21 mouse cellular contexts compared by ENCODE assay signal in the genomic region with DNA sequence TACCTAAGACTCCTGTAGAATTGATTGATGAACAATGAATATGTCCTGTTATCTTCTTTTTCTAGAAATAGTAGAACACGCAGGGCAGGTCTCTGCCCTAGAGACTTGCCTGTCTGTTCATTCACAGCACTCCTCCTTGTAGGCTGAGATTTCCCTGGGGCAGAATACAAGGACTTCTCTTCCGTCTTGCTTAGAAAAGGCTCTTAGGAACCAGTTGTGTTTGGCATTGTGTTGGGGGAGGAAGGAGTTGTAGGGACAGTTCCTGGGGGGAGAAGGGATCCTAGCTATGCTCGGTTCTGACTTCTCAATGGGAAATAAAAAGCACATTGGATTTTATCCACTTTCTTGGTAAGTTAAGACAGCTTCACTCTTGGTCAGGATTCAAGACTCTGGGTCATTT. TPM values are rescaled to one million over a fixed set of nuclear protein-coding genes. Genes with fewer than 3 reads are reported as not detected.
DNase-seq lines count a peak whose midpoint lies in the region; ATAC-seq and TF ChIP-seq lines count a peak whose summit lies in the region.
"Had no signal": no experiment of that assay in that cellular context is flagged by ENCODE, and none has a peak within 500 bp of the region (broad histone marks: within the 10 kb centered on the region; RNA-seq: fewer than 3 reads in every experiment).

No protein-coding gene starts in this region.

- H3K27me3 ChIP-seq in forebrain, embryonic 12.5 days: peaks cover 59% of the 10 kb centered on the region
- peaks cover 32% of the 10 kb centered on the region for H3K27me3 ChIP-seq in hindbrain, embryonic 15.5 days
- no peaks in the 10 kb centered on the region; the same call in 1 of the 2 replicates for H3K27me3 ChIP-seq in midbrain, embryonic 16.5 days (ENCODE audit: control insufficient read depth, insufficient read depth, low read depth, low read length)
- peaks cover 46% of the 10 kb centered on the region for H3K27me3 ChIP-seq in intestine, postnatal 0 days (replicated peaks; ENCODE audit: control insufficient read depth, insufficient read depth, low read length)

- WGBS in forebrain, embryonic 12.5 days: 3% methylated on average over 3 of the region's 3 CpGs
- 4% methylated on average over 3 of the region's 3 CpGs for WGBS in hindbrain, embryonic 15.5 days
- WGBS in midbrain, embryonic 16.5 days: 3% methylated on average over 3 of the region's 3 CpGs
- 7% methylated on average over 3 of the region's 3 CpGs for WGBS in intestine, postnatal 0 days

- peaks cover 25% of the 10 kb centered on the region for H3K4me1 ChIP-seq in forebrain, embryonic 12.5 days
- 0 out of 2 replicates have a peak, but pooled peaks cover 8% of the 10 kb centered on the region for H3K4me1 ChIP-seq in hindbrain, embryonic 15.5 days (replicated peaks)
- no peaks in the 10 kb centered on the region for H3K4me1 ChIP-seq in midbrain, embryonic 16.5 days (ENCODE audit: control insufficient read depth, insufficient read depth, low read length)
- H3K4me1 ChIP-seq in intestine, postnatal 0 days (replicated peaks; ENCODE audit: control insufficient read depth, insufficient read depth, low read length): no peaks in the 10 kb centered on the region
- H3K4me1 ChIP-seq: embryonic facial prominence, embryonic 12.5 days; heart, embryonic 15.5 days had no signal

- H3K4me3 ChIP-seq in forebrain, embryonic 12.5 days (replicated peaks): 0 out of 2 replicates have a peak overlapping the region, but pooled peaks have one; percentile 10
- peak overlapping the region; percentile 25 for H3K4me3 ChIP-seq in hindbrain, embryonic 15.5 days
- peak overlapping the region; percentile 36 for H3K4me3 ChIP-seq in midbrain, embryonic 16.5 days (ENCODE audit: low read depth, low read length)
- no peak overlapping the region for H3K4me3 ChIP-seq in intestine, postnatal 0 days (ENCODE audit: low read depth, low read length)
- H3K4me3 ChIP-seq: embryonic facial prominence, embryonic 12.5 days; heart, embryonic 15.5 days; layer of hippocampus, adult 2 months; left cerebral cortex, adult 2 months; limb, embryonic 15.5 days had no signal

- no peak for TF ChIP-seq CTCF in brain, embryonic 14.5 days (IDR thresholded peaks at IDR 0.05; ENCODE audit: borderline replicate concordance, extremely low read depth, insufficient read depth, insufficient read length)
- TF ChIP-seq CTCF in intestine, postnatal 0 days (IDR thresholded peaks at IDR 0.05; ENCODE audit: low read depth): no peak

- peak overlapping the region; percentile 70 for H3K27ac ChIP-seq in forebrain, embryonic 12.5 days
- peak overlapping the region; percentile 80 for H3K27ac ChIP-seq in hindbrain, embryonic 15.5 days (replicated peaks)
- peak overlapping the region; percentile 89 for H3K27ac ChIP-seq in midbrain, embryonic 16.5 days (ENCODE audit: low read length)
- H3K27ac ChIP-seq in intestine, postnatal 0 days (ENCODE audit: low read depth, low read length): no peak overlapping the region
- H3K27ac ChIP-seq: embryonic facial prominence, embryonic 12.5 days; heart, embryonic 15.5 days; layer of hippocampus, adult 2 months; left cerebral cortex, adult 2 months; limb, embryonic 15.5 days; macrophage had no signal

- H3K36me3 ChIP-seq in forebrain, embryonic 12.5 days (replicated peaks): no peaks in the 10 kb centered on the region
- no peaks in the 10 kb centered on the region for H3K36me3 ChIP-seq in hindbrain, embryonic 15.5 days
- 0 out of 2 replicates have a peak, but pooled peaks cover 3% of the 10 kb centered on the region for H3K36me3 ChIP-seq in midbrain, embryonic 16.5 days (ENCODE audit: control insufficient read depth, insufficient read depth, low read length)
- no peaks in the 10 kb centered on the region for H3K36me3 ChIP-seq in intestine, postnatal 0 days (ENCODE audit: control insufficient read depth, insufficient read depth)
- H3K36me3 ChIP-seq: embryonic facial prominence, embryonic 12.5 days; G1E; heart, embryonic 15.5 days; limb, embryonic 15.5 days had no signal

- no peaks in the 10 kb centered on the region for H3K9me3 ChIP-seq in forebrain, embryonic 12.5 days
- H3K9me3 ChIP-seq in hindbrain, embryonic 15.5 days: no peaks in the 10 kb centered on the region
- H3K9me3 ChIP-seq in midbrain, embryonic 16.5 days (replicated peaks; ENCODE audit: control insufficient read depth, low read length, poor library complexity, severe bottlenecking): no peaks in the 10 kb centered on the region
- no peaks in the 10 kb centered on the region for H3K9me3 ChIP-seq in intestine, postnatal 0 days (ENCODE audit: control insufficient read depth)
- H3K9me3 ChIP-seq: embryonic facial prominence, embryonic 12.5 days; heart, embryonic 15.5 days; limb, embryonic 15.5 days had no signal

- no peak overlapping the region for H3K9ac ChIP-seq in forebrain, embryonic 12.5 days
- peak overlapping the region; percentile 30; the same call in 1 of the 2 replicates for H3K9ac ChIP-seq in hindbrain, embryonic 15.5 days
- H3K9ac ChIP-seq in midbrain, embryonic 16.5 days (ENCODE audit: low read depth, low read length): peak overlapping the region; percentile 66
- H3K9ac ChIP-seq in intestine, postnatal 0 days (ENCODE audit: low read depth, low read length): no peak overlapping the region
- H3K9ac ChIP-seq: embryonic facial prominence, embryonic 12.5 days; heart, embryonic 15.5 days; limb, embryonic 15.5 days; liver, postnatal 0 days had no signal

- TF ChIP-seq POLR2A in brain, embryonic 14.5 days (IDR thresholded peaks at IDR 0.05; ENCODE audit: borderline replicate concordance, extremely low read depth, insufficient read depth, insufficient read length, poor library complexity, severe bottlenecking): no peak

- DNase-seq in brain, embryonic 14.5 days (ENCODE audit: low read depth): peak; percentile 69
- no peak for DNase-seq in adrenal gland, adult 8-10 months
- DNase-seq in adrenal gland, adult 2 months: no peak
- DNase-seq: cerebellum, adult 9-10 months; heart, adult 18-20 months; liver, postnatal 0 days; right cerebral cortex, postnatal 4 days; thymus, adult 18-20 months had no signal

- peak overlapping the region; percentile 42 for H3K4me2 ChIP-seq in forebrain, embryonic 12.5 days
- peak overlapping the region; percentile 50 for H3K4me2 ChIP-seq in hindbrain, embryonic 15.5 days
- peak overlapping the region; percentile 64 for H3K4me2 ChIP-seq in midbrain, embryonic 16.5 days (ENCODE audit: low read length)
- H3K4me2 ChIP-seq in intestine, postnatal 0 days (replicated peaks; ENCODE audit: low read depth): no peak overlapping the region
- H3K4me2 ChIP-seq: embryonic facial prominence, embryonic 12.5 days; heart, embryonic 15.5 days; limb, embryonic 15.5 days had no signal

- no peak for ATAC-seq in forebrain, embryonic 12.5 days (ENCODE audit: low FRiP score)
- no peak for ATAC-seq in hindbrain, embryonic 15.5 days (ENCODE audit: low FRiP score, low read depth)
- ATAC-seq in midbrain, embryonic 16.5 days: no peak
- ATAC-seq in intestine, postnatal 0 days: no peak
- ATAC-seq: liver, postnatal 0 days had no signal

RNA-seq across cellular contexts. Expression of a gene that starts 7.4 kb away (rescaled TPM):
- polyA plus RNA-seq in brain, embryonic 14.5 days (2012; rRNA removed): 38.0 and 61.8 TPM in 2 replicates
- 38.4 and 39.4 TPM in 2 replicates for polyA plus RNA-seq in forebrain, embryonic 12.5 days (2016; fragmentation: Nextera tagmentation; extraction: Ambion mirVana)
- polyA plus RNA-seq in hindbrain, embryonic 15.5 days (2015; fragmentation: Nextera tagmentation; extraction: Ambion mirVana): 97.5 and 105 TPM in 2 replicates
- 130 and 142 TPM in 2 replicates for polyA plus RNA-seq in midbrain, embryonic 16.5 days (2015; fragmentation: Nextera tagmentation; extraction: Ambion mirVana)
- 1 to 10 TPM; 2.0 to 3.2 (median 2.7) TPM for total RNA-seq in adrenal gland, adult 8-10 months (2022)
- polyA plus RNA-seq in intestine, postnatal 0 days (2015; fragmentation: Nextera tagmentation; extraction: Ambion mirVana): 0.07 and 0.09 TPM in 2 replicates
- total RNA-seq in adrenal gland, adult 2 months (2021): 1 to 10 TPM in 1 of 2 experiments, under 1 TPM in 1; 0.66 to 1.5 TPM
- 0.03 TPM in 1 of 2 replicates, not detected in the other for polyA plus RNA-seq in adrenal gland, adult 2 months (2012; rRNA removed)
- total RNA-seq: gastrocnemius, adult 18-20 months; heart, adult 18-20 months had no signal
- polyA plus RNA-seq: G1E; kidney, embryonic 16.5 days; liver, postnatal 0 days; macrophage had no signal

Comparison
In these comparisons a context has a peak if more than half of its experiments do, and no peak if none do; other contexts are left out.
1. H3K9ac ChIP-seq: peak in hindbrain, embryonic 15.5 days (single experiment) and midbrain, embryonic 16.5 days (single experiment); none in forebrain, embryonic 12.5 days (single experiment) and intestine, postnatal 0 days (single experiment).
2. RNA of a gene that starts 7.4 kb away (polyA plus RNA-seq): 130 to 142 TPM in midbrain, embryonic 16.5 days, 97.5 to 105 TPM in hindbrain, embryonic 15.5 days, 38.0 to 61.8 TPM in brain, embryonic 14.5 days and 38.4 to 39.4 TPM in forebrain, embryonic 12.5 days; 0.07 to 0.09 TPM in intestine, postnatal 0 days and 0.03 TPM in adrenal gland, adult 2 months; every median in the first group is over 10 times any median in the second.